Mouse (Mus musculus) left cerebral cortex, postnatal 4 days (tissue): ENCODE data around the gene Lims1. TPM values are rescaled to one million over a fixed set of nuclear protein-coding genes. Genes with fewer than 3 reads are reported as not detected.

Experiments
- DNase-seq: peaks from one replicate; pipeline ENCODE4 v3.0.0-alpha.2; 2022
- intact Hi-C: fragments of 180-260 bp; cut with DNase I; formaldehyde crosslinking; loops from one replicate; pipeline ENCODE4 v1.15.1; 2025
- total RNA-seq, 2 experiments: library from RNA; stranded (reverse); gene quantifications; 2 replicates each; pipeline ENCODE4 v1.2.3; 2021

The Lims1 gene
- total RNA-seq, 2 experiments from 2014 or later, result 34.7 to 35.9 TPM

GRCm38 (mm10) chr10:58379699-58380098 lies 56.4 kb downstream of the Lims1 start:
- DNase-seq, result no peak
- intact Hi-C loops, result loop anchor here (10.0 kb wide), 1 partner anchor 65 kb away; the partner anchor contains the start of gene Ranbp2

GRCm38 (mm10) chr10:58381904-58382303 lies 58.6 kb downstream of the Lims1 start:
- DNase-seq, result no peak
- intact Hi-C loops, result no loop called here

GRCm38 (mm10) chr10:58382621-58383101 lies 59.4 kb downstream of the Lims1 start:
- intact Hi-C loops, result no loop called here
- DNase-seq, result no peak

- peak; percentile 31 for DNase-seq
- intact Hi-C loops, result no loop called here
Measured at GRCm38 (mm10) chr10:58383282-58383681, 60.0 kb downstream of the Lims1 start.

- intact Hi-C loops, result no loop called here
- DNase-seq, result peak; percentile 47
Measured at GRCm38 (mm10) chr10:58383761-58384160, 60.5 kb downstream of the Lims1 start.

- DNase-seq, result no peak
Measured at GRCm38 (mm10) chr10:58385629-58386028, 62.4 kb downstream of the Lims1 start.

GRCm38 (mm10) chr10:58386997-58387396 lies 63.7 kb downstream of the Lims1 start:
- intact Hi-C loops, result no loop called here
- DNase-seq, result no peak

More at GRCm38 (mm10) chr10:58385629-58386028, 62.4 kb downstream of the Lims1 start:
- intact Hi-C loops, result no loop called here

GRCm38 (mm10) chr10:58388648-58389047 lies 65.4 kb downstream of the Lims1 start:
- no peak for DNase-seq
- intact Hi-C loops, result no loop called here

- intact Hi-C loops, result no loop called here
- DNase-seq, result no peak
Measured at GRCm38 (mm10) chr10:58389151-58389550, 65.9 kb downstream of the Lims1 start.

- no peak for DNase-seq
- intact Hi-C loops, result no loop called here
Measured at GRCm38 (mm10) chr10:58392435-58392834, 69.2 kb downstream of the Lims1 start.

- intact Hi-C loops, result no loop called here
- no peak for DNase-seq
Measured at GRCm38 (mm10) chr10:58393026-58394014, 70.1 kb downstream of the Lims1 start.

- intact Hi-C loops, result no loop called here
- DNase-seq, result no peak
Measured at GRCm38 (mm10) chr10:58394170-58394569, 70.9 kb downstream of the Lims1 start.

GRCm38 (mm10) chr10:58395315-58395714 lies 72.0 kb downstream of the Lims1 start:
- no peak for DNase-seq
- intact Hi-C loops, result no loop called here

GRCm38 (mm10) chr10:58395723-58396122 lies 72.5 kb downstream of the Lims1 start:
- intact Hi-C loops, result no loop called here
- no peak for DNase-seq

- intact Hi-C loops, result no loop called here
Measured at GRCm38 (mm10) chr10:58396600-58396999, 73.3 kb downstream of the Lims1 start.

GRCm38 (mm10) chr10:58398941-58399340 lies 75.7 kb downstream of the Lims1 start:
- DNase-seq, result no peak
- intact Hi-C loops, result no loop called here

More at GRCm38 (mm10) chr10:58396600-58396999, 73.3 kb downstream of the Lims1 start:
- DNase-seq, result peak; percentile 53

GRCm38 (mm10) chr10:58401838-58402237 lies 78.6 kb downstream of the Lims1 start:
- DNase-seq, result no peak
- intact Hi-C loops, result no loop called here

- no peak for DNase-seq
- intact Hi-C loops, result no loop called here
Measured at GRCm38 (mm10) chr10:58404639-58405038, 81.4 kb downstream of the Lims1 start.

- no peak for DNase-seq
- intact Hi-C loops, result no loop called here
Measured at GRCm38 (mm10) chr10:58405285-58405948, 82.2 kb downstream of the Lims1 start.

GRCm38 (mm10) chr10:58405949-58406305 lies 82.7 kb downstream of the Lims1 start:
- no peak for DNase-seq
- intact Hi-C loops, result no loop called here

GRCm38 (mm10) chr10:58412331-58412730 lies 89.1 kb downstream of the Lims1 start:
- intact Hi-C loops, result loop anchor here (10.0 kb wide), 1 partner anchor 72 kb away; no protein-coding TSS in a partner anchor
- no peak for DNase-seq
